Mouse (Mus musculus) limb, embryonic 14.5 days (tissue): ENCODE measurements around the gene Svbp. TPM values are rescaled to one million over a fixed set of nuclear protein-coding genes. Genes with fewer than 3 reads are reported as not detected.

Source experiments
- ATAC-seq: fragments of 200-750 bp; cut with Nextera tagmentation; 2 replicates; pipeline ENCODE4 v1.8.0; 2017; ENCODE audit warnings: low read depth, moderate number of reproducible peaks, moderate TSS enrichment; ENCODE audit not compliant: low FRiP score
- DNase-seq: peaks from one replicate; pipeline ENCODE4 v3.0.0-alpha.2; 2015; ENCODE audit warnings: low spot score
- H3K27ac ChIP-seq: fragments of 300-500 bp; sonication (generic); replicated peaks from 2 replicates; pipeline ENCODE4 v1.5.1; 2014; ENCODE audit warnings: low read depth, mild to moderate bottlenecking, low read length, moderate library complexity, mixed read lengths
- H3K27me3 ChIP-seq: fragments of 300-500 bp; sonication (generic); 2 replicates; pipeline ENCODE4 v1.6.1; 2014; ENCODE audit warnings: low read length, mixed read lengths; ENCODE audit not compliant: control insufficient read depth, insufficient read depth
- H3K36me3 ChIP-seq: fragments of 300-500 bp; sonication (generic); 2 replicates; pipeline ENCODE4 v1.6.1; 2014; ENCODE audit warnings: mild to moderate bottlenecking, low read length, moderate library complexity, mixed read lengths; ENCODE audit not compliant: control insufficient read depth, insufficient read depth
- H3K4me1 ChIP-seq: fragments of 300-500 bp; sonication (generic); 2 replicates; pipeline ENCODE4 v1.6.1; 2014; ENCODE audit warnings: antibody characterized with exemption, low read length, mixed read lengths; ENCODE audit not compliant: control insufficient read depth, insufficient read depth
- H3K4me2 ChIP-seq: fragments of 300-500 bp; sonication (generic); replicated peaks from 2 replicates; pipeline ENCODE4 v1.6.1; 2014; ENCODE audit warnings: low read depth, mild to moderate bottlenecking, low read length, moderate library complexity; ENCODE audit not compliant: severe bottlenecking
- H3K4me3 ChIP-seq: fragments of 300-500 bp; sonication (generic); replicated peaks from 2 replicates; pipeline ENCODE4 v1.5.1; 2014; ENCODE audit warnings: low read length
- H3K9ac ChIP-seq: fragments of 300-500 bp; sonication (generic); 2 replicates; pipeline ENCODE4 v1.6.1; 2014; ENCODE audit warnings: mild to moderate bottlenecking, low read depth, low read length, moderate library complexity; ENCODE audit not compliant: severe bottlenecking
- H3K9me3 ChIP-seq: fragments of 300-500 bp; sonication (generic); 2 replicates; pipeline ENCODE4 v1.6.1; 2016; ENCODE audit warnings: low read length; ENCODE audit not compliant: control insufficient read depth
- POLR2A ChIP-seq: fragments of 200-500 bp; IDR thresholded peaks from 2 replicates; pipeline ENCODE4 v1.8.0; 2012; ENCODE audit warnings: inconsistent platforms, mild to moderate bottlenecking, moderate library complexity, borderline replicate concordance; ENCODE audit not compliant: insufficient read depth, insufficient read length; ENCODE audit errors: extremely low read depth
- WGBS: fragments of 180-500 bp; shearing (Covaris S2); extraction: QIAGEN DNeasy Blood & Tissue Kit; methylation state at CpG from one replicate; pipeline ENCODE4 v1.1.7; 2014; 5-methylcytosine and 5-hydroxymethylcytosine counted together
- polyA plus RNA-seq, 2 experiments: library from polyadenylated mRNA; depleted of rRNA in 1 of 2; stranded (reverse) in 1 of 2; unstranded in 1 of 2; fragments of >200 nt; fragmentation: Nextera tagmentation in 1 of 2; extraction: Ambion mirVana in 1 of 2; gene quantifications; 2 replicates each; pipeline versions ENCODE4 v1.2.1 to v1.2.3; 2012 to 2014

Svbp gene
- polyA plus RNA-seq, 2 experiments = 125 to 245 TPM

- no peak overlapping the region for H3K4me2 ChIP-seq
- H3K9me3 ChIP-seq = no peaks in the 10 kb centered on the region
- no peaks in the 10 kb centered on the region for H3K27me3 ChIP-seq
- H3K36me3 ChIP-seq = peaks cover 49% of the 10 kb centered on the region
- H3K4me1 ChIP-seq = no peaks in the 10 kb centered on the region
- H3K4me3 ChIP-seq = no peak overlapping the region
- no peak for TF ChIP-seq POLR2A
- H3K27ac ChIP-seq = no peak overlapping the region
- ATAC-seq (no peak), DNase-seq (no peak)
- 92% methylated on average over 9 of the region's 9 CpGs for WGBS
- H3K9ac ChIP-seq = no peak overlapping the region
Measured at GRCm38 (mm10) chr4:119225719-119226118, 30.6 kb downstream of the Svbp start.

- H3K27ac ChIP-seq = no peak overlapping the region
- H3K36me3 ChIP-seq = peaks cover 49% of the 10 kb centered on the region
- H3K27me3 ChIP-seq = no peaks in the 10 kb centered on the region
- DNase-seq = no peak
- H3K4me2 ChIP-seq = no peak overlapping the region
- peaks cover 3% of the 10 kb centered on the region for H3K4me1 ChIP-seq
- no peak overlapping the region for H3K4me3 ChIP-seq
- 93% methylated on average over 11 of the region's 11 CpGs for WGBS
- H3K9ac ChIP-seq = no peak overlapping the region
- no peak for ATAC-seq
- H3K9me3 ChIP-seq = no peaks in the 10 kb centered on the region
- TF ChIP-seq POLR2A = no peak
Measured at GRCm38 (mm10) chr4:119226751-119227150, 31.6 kb downstream of the Svbp start.

DNA sequence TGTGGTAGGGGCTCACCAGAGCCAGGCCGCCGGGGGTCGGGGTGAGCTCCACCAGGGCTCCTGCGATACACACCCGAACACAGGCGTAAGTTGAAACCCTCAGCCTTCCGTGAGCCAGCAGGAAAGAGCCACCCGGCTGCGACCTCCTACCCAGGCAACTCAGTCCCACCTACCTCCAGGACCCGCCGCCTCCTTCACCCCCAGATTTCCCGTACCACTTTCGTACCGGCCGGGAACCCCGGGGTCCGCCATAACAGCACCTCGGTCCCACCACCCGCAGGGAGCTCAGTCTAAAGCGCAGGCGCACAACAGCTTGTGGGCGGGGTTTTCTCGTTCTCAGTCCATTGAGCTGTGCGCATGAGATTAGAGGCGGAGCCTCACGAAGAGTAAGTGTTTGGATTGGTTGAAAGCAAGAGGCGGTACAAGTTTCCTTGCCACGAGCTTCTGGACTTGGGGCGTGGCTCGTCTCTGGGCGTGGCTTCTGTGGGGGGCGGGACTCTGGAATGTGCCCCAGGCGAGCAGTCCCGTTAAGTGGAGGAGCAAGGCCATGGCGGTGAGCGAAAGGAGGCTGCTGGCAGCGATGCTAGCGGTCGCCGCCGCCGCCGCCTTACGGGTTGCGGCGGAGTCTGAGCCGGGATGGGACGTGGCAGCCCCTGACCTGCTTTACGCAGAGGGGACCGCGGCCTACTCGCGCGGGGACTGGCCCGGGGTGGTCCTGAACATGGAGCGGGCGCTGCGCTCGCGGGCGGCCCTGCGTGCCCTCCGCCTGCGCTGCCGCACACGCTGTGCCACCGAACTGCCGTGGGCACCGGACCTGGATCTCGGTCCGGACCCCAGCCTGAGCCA is 37.5 kb downstream of the Svbp start, which contains the start of the genes AU022252 and P3h1:
TSS of gene AU022252 (minus strand) at position 303 of the 846 bp plus-strand sequence.
TSS of gene P3h1 (plus strand) at position 506 of the 846 bp plus-strand sequence.
- H3K4me3 ChIP-seq = peak within 1 kb of the TSS; percentile 96
- DNase-seq (peak; percentile 100), ATAC-seq (peak; percentile 98)
- H3K4me2 ChIP-seq = peak within 1 kb of the TSS; percentile 78
- WGBS = 3% methylated on average over 42 of the region's 71 CpGs
- no peaks in the 10 kb centered on the region for H3K9me3 ChIP-seq
- H3K36me3 ChIP-seq = peaks cover 28% of the 10 kb centered on the region
- peak within 1 kb of the TSS; percentile 86 for H3K9ac ChIP-seq
- peak; percentile 40; the same call in 1 of the 2 replicates for TF ChIP-seq POLR2A
- peak within 1 kb of the TSS; percentile 74 for H3K27ac ChIP-seq
- no peaks in the 10 kb centered on the region for H3K27me3 ChIP-seq
- peaks cover 8% of the 10 kb centered on the region for H3K4me1 ChIP-seq

- Histone ChIP-seq H3K27me3 (no peaks in the 10 kb centered on the region), H3K4me1 (peaks cover 8% of the 10 kb centered on the region), H3K9me3 (no peaks in the 10 kb centered on the region), H3K27ac (peak overlapping the region; percentile 74), H3K36me3 (peaks cover 31% of the 10 kb centered on the region), H3K4me3 (peak overlapping the region; percentile 96), H3K4me2 (peak overlapping the region; percentile 53), H3K9ac (peak overlapping the region; percentile 86)
- under 1% methylated on average over 29 of the region's 36 CpGs for WGBS
- DNase-seq (peak; percentile 87), ATAC-seq (peak; percentile 39)
- no peak for TF ChIP-seq POLR2A
Measured at GRCm38 (mm10) chr4:119233256-119233901, 38.3 kb downstream of the Svbp start.

GRCm38 (mm10) chr4:119234348-119234747 is 39.2 kb downstream of the Svbp start:
- ATAC-seq = no peak
- no peaks in the 10 kb centered on the region for H3K27me3 ChIP-seq
- H3K27ac ChIP-seq = peak overlapping the region; percentile 68; the same call in 1 of the 2 replicates
- peak overlapping the region; percentile 53 for H3K4me2 ChIP-seq
- DNase-seq = no peak
- H3K9ac ChIP-seq = peak overlapping the region; percentile 86
- TF ChIP-seq POLR2A = no peak
- WGBS = 72% methylated on average over 3 of the region's 3 CpGs
- peaks cover 29% of the 10 kb centered on the region for H3K36me3 ChIP-seq
- H3K4me1 ChIP-seq = peaks cover 8% of the 10 kb centered on the region
- no peaks in the 10 kb centered on the region for H3K9me3 ChIP-seq
- H3K4me3 ChIP-seq = peak overlapping the region; percentile 96
